In the genomic region with DNA sequence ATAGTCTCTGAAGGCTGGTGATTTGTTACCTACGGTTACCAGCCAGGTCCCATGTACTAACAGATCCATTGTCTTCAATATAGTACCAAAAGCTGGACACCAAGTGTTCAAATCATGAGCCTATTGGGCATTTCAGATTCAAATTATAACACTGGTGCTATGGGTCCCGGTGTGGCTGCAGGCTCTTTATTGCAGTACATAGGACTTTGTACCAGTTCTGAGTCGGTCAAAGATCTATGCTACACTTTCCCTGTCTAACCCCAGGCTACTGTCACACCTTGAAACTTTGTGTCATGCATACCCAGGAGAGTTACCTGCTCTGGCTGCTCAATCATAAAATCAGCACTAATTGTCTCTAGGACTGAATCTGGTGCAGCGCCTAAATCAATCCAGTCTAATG, we compare ENCODE assay signal across 26 mouse cellular contexts. TPM values are rescaled to one million over a fixed set of nuclear protein-coding genes. Genes with fewer than 3 reads are reported as not detected.
DNase-seq lines count a peak whose midpoint lies in the region; ATAC-seq and TF ChIP-seq lines count a peak whose summit lies in the region.
"Had no signal": no experiment of that assay in that cellular context is flagged by ENCODE, and none has a peak within 500 bp of the region (broad histone marks: within the 10 kb centered on the region; RNA-seq: fewer than 3 reads in every experiment).

No protein-coding gene starts in this region.

- no peak overlapping the region for H3K4me3 ChIP-seq in heart, embryonic 10.5 days
- H3K4me3 ChIP-seq in intestine, postnatal 0 days (ENCODE audit: low read depth, low read length), result no peak overlapping the region
- no peak overlapping the region for H3K4me3 ChIP-seq in liver, embryonic 11.5 days (ENCODE audit: low read depth, low read length)
- H3K4me3 ChIP-seq: embryonic facial prominence, embryonic 10.5 days; embryonic facial prominence, embryonic 12.5 days; forebrain, embryonic 13.5 days; forebrain, embryonic 15.5 days had no signal

- no peak overlapping the region for H3K4me2 ChIP-seq in intestine, postnatal 0 days (replicated peaks; ENCODE audit: low read depth)
- H3K4me2 ChIP-seq in liver, embryonic 11.5 days, result no peak overlapping the region
- H3K4me2 ChIP-seq: embryonic facial prominence, embryonic 12.5 days; forebrain, embryonic 13.5 days; forebrain, embryonic 15.5 days had no signal

- peak; percentile 60 for ATAC-seq in intestine, postnatal 0 days
- no peak for ATAC-seq in liver, embryonic 11.5 days (replicated peaks; ENCODE audit: low FRiP score)
- ATAC-seq in granulocyte monocyte progenitor cell, adult 5-6 weeks (replicated peaks; ENCODE audit: poor library complexity, severe bottlenecking), result no peak
- ATAC-seq: activated CD4-positive, CD25-positive, alpha-beta regulatory T cell, adult 4 months; CD4-positive, CD25-positive, alpha-beta regulatory T cell, adult 4 months; forebrain, embryonic 13.5 days; forebrain, embryonic 15.5 days; Patski had no signal

- H3K27me3 ChIP-seq in heart, embryonic 10.5 days (ENCODE audit: insufficient read depth, poor library complexity, severe bottlenecking), result no peaks in the 10 kb centered on the region
- no peaks in the 10 kb centered on the region for H3K27me3 ChIP-seq in intestine, postnatal 0 days (replicated peaks; ENCODE audit: control insufficient read depth, insufficient read depth, low read length)
- H3K27me3 ChIP-seq in liver, embryonic 11.5 days (replicated peaks; ENCODE audit: control insufficient read depth, insufficient read depth, low read length), result no peaks in the 10 kb centered on the region
- H3K27me3 ChIP-seq: CH12.LX; embryonic facial prominence, embryonic 12.5 days; forebrain, embryonic 15.5 days had no signal

- no peak for TF ChIP-seq CTCF in intestine, postnatal 0 days (IDR thresholded peaks at IDR 0.05; ENCODE audit: low read depth)

- H3K9ac ChIP-seq in intestine, postnatal 0 days (ENCODE audit: low read depth, low read length), result no peak overlapping the region
- no peak overlapping the region for H3K9ac ChIP-seq in liver, embryonic 11.5 days (ENCODE audit: low read depth, low read length)
- H3K9ac ChIP-seq: embryonic facial prominence, embryonic 12.5 days; forebrain, embryonic 13.5 days; forebrain, embryonic 15.5 days had no signal

- H3K4me1 ChIP-seq in heart, embryonic 10.5 days, result no peaks in the 10 kb centered on the region
- 0 out of 2 replicates have a peak, but pooled peaks cover 8% of the 10 kb centered on the region for H3K4me1 ChIP-seq in intestine, postnatal 0 days (replicated peaks; ENCODE audit: control insufficient read depth, insufficient read depth, low read length)
- no peaks in the 10 kb centered on the region for H3K4me1 ChIP-seq in liver, embryonic 11.5 days (replicated peaks; ENCODE audit: control insufficient read depth, insufficient read depth, low read length)
- H3K4me1 ChIP-seq: embryonic facial prominence, embryonic 10.5 days; embryonic facial prominence, embryonic 12.5 days; forebrain, embryonic 15.5 days had no signal

- no peaks in the 10 kb centered on the region for H3K36me3 ChIP-seq in heart, embryonic 10.5 days
- H3K36me3 ChIP-seq in intestine, postnatal 0 days (ENCODE audit: control insufficient read depth, insufficient read depth), result no peaks in the 10 kb centered on the region
- no peaks in the 10 kb centered on the region for H3K36me3 ChIP-seq in liver, embryonic 11.5 days (ENCODE audit: control insufficient read depth, insufficient read depth, low read length)
- H3K36me3 ChIP-seq: embryonic facial prominence, embryonic 10.5 days; embryonic facial prominence, embryonic 12.5 days; forebrain, embryonic 15.5 days; G1E had no signal

- DNase-seq in heart, adult 11 months, result peak; percentile 68
- DNase-seq in heart, embryonic 10.5 days (ENCODE audit: low spot score), result no peak
- DNase-seq in liver, embryonic 11.5 days (ENCODE audit: low spot score), result no peak
- DNase-seq: adrenal gland, adult 8-10 months; adrenal gland, postnatal 14 days; adrenal gland, postnatal 36 days; B cell, adult 2 months; cerebellum, adult 11-12 months; cerebellum, adult 2 months; cerebellum, adult 9-10 months; cerebellum, postnatal 25 days had no signal

- 85% methylated on average over 4 of the region's 4 CpGs for WGBS in heart, embryonic 10.5 days
- WGBS in intestine, postnatal 0 days, result 60% methylated on average over 4 of the region's 4 CpGs
- WGBS in liver, embryonic 11.5 days, result 84% methylated on average over 4 of the region's 4 CpGs

- H3K27ac ChIP-seq in heart, embryonic 10.5 days, result no peak overlapping the region
- H3K27ac ChIP-seq in intestine, postnatal 0 days (ENCODE audit: low read depth, low read length), result no peak overlapping the region
- no peak overlapping the region for H3K27ac ChIP-seq in liver, embryonic 11.5 days (ENCODE audit: low read depth, low read length)
- H3K27ac ChIP-seq: embryonic facial prominence, embryonic 10.5 days; embryonic facial prominence, embryonic 12.5 days; forebrain, embryonic 13.5 days; forebrain, embryonic 15.5 days had no signal

- H3K9me3 ChIP-seq in heart, embryonic 10.5 days, result no peaks in the 10 kb centered on the region; the same call in 1 of the 2 replicates
- no peaks in the 10 kb centered on the region for H3K9me3 ChIP-seq in intestine, postnatal 0 days (ENCODE audit: control insufficient read depth)
- H3K9me3 ChIP-seq in liver, embryonic 11.5 days (ENCODE audit: control insufficient read depth, low read length), result no peaks in the 10 kb centered on the region
- H3K9me3 ChIP-seq: embryonic facial prominence, embryonic 10.5 days; embryonic facial prominence, embryonic 12.5 days; forebrain, embryonic 13.5 days; forebrain, embryonic 15.5 days; G1E had no signal

RNA-seq across cellular contexts. Expression of a gene that starts 4.8 kb away (rescaled TPM):
- polyA plus RNA-seq in heart, embryonic 10.5 days (2016; fragmentation: Nextera tagmentation; extraction: Ambion mirVana), result not detected in 2 replicates
- 3.2 and 3.7 TPM in 2 replicates for polyA plus RNA-seq in intestine, postnatal 0 days (2015; fragmentation: Nextera tagmentation; extraction: Ambion mirVana)
- polyA plus RNA-seq in liver, embryonic 11.5 days (2014; fragmentation: Nextera tagmentation; extraction: Ambion mirVana), result not detected in 2 replicates
- total RNA-seq in granulocyte monocyte progenitor cell, adult 5-6 weeks (2014; fragmentation: Nextera tagmentation), result not detected in 2 replicates
- total RNA-seq in granulocyte monocyte progenitor cell, adult 5-6 weeks (2017), result not detected in 2 replicates
- total RNA-seq: adrenal gland, postnatal 14 days; adrenal gland, postnatal 36 days had no signal
- polyA plus RNA-seq: activated CD4-positive, CD25-positive, alpha-beta regulatory T cell, adult 4 months; CD4-positive, CD25-positive, alpha-beta regulatory T cell, adult 4 months; cerebellum, adult 2 months; cortical plate, adult 2 months; embryonic facial prominence, embryonic 10.5 days; embryonic facial prominence, embryonic 12.5 days; embryonic facial prominence, embryonic 14.5 days; forebrain, embryonic 11.5 days; forebrain, embryonic 13.5 days; forebrain, embryonic 15.5 days; G1E; Patski had no signal

RNA-seq across cellular contexts. Expression of a gene that starts 31.6 kb away (rescaled TPM):
- 0.41 and 0.83 TPM in 2 replicates for polyA plus RNA-seq in heart, embryonic 10.5 days (2016; fragmentation: Nextera tagmentation; extraction: Ambion mirVana)
- polyA plus RNA-seq in intestine, postnatal 0 days (2015; fragmentation: Nextera tagmentation; extraction: Ambion mirVana), result not detected in 2 replicates
- polyA plus RNA-seq in liver, embryonic 11.5 days (2014; fragmentation: Nextera tagmentation; extraction: Ambion mirVana), result 3.2 and 4.2 TPM in 2 replicates
- not detected in 2 replicates for total RNA-seq in granulocyte monocyte progenitor cell, adult 5-6 weeks (2014; fragmentation: Nextera tagmentation)
- total RNA-seq in granulocyte monocyte progenitor cell, adult 5-6 weeks (2017), result not detected in 2 replicates
- total RNA-seq: CH12.LX, G1E had no signal
- polyA plus RNA-seq: activated CD4-positive, CD25-positive, alpha-beta regulatory T cell, adult 4 months; CD4-positive, CD25-positive, alpha-beta regulatory T cell, adult 4 months; G1E; Patski had no signal

RNA-seq across cellular contexts. Expression of a gene that starts 32.8 kb away (rescaled TPM):
- not detected in 2 replicates for polyA plus RNA-seq in heart, embryonic 10.5 days (2016; fragmentation: Nextera tagmentation; extraction: Ambion mirVana)
- not detected in 2 replicates for polyA plus RNA-seq in intestine, postnatal 0 days (2015; fragmentation: Nextera tagmentation; extraction: Ambion mirVana)
- not detected in 2 replicates for polyA plus RNA-seq in liver, embryonic 11.5 days (2014; fragmentation: Nextera tagmentation; extraction: Ambion mirVana)
- total RNA-seq in granulocyte monocyte progenitor cell, adult 5-6 weeks (2014; fragmentation: Nextera tagmentation), result not detected in 2 replicates
- not detected in 2 replicates for total RNA-seq in granulocyte monocyte progenitor cell, adult 5-6 weeks (2017)
- total RNA-seq: adrenal gland, adult 18-20 months; adrenal gland, adult 8-10 months; adrenal gland, postnatal 14 days; adrenal gland, postnatal 36 days had no signal
- polyA plus RNA-seq: activated CD4-positive, CD25-positive, alpha-beta regulatory T cell, adult 4 months; CD4-positive, CD25-positive, alpha-beta regulatory T cell, adult 4 months; cerebellum, adult 2 months; cortical plate, adult 2 months; embryonic facial prominence, embryonic 10.5 days; embryonic facial prominence, embryonic 12.5 days; embryonic facial prominence, embryonic 14.5 days; forebrain, embryonic 11.5 days; forebrain, embryonic 13.5 days; forebrain, embryonic 15.5 days; G1E had no signal
